Mouse (Mus musculus): ENCODE results near the gene Sh2d4b.

Sh2d4b gene

GRCm38 (mm10) chr14:40906770-40907169 lies 13.7 kb upstream of the Sh2d4b start:
- DNase-seq (ENCODE audit: low spot score) = peak; percentile 36

DNA sequence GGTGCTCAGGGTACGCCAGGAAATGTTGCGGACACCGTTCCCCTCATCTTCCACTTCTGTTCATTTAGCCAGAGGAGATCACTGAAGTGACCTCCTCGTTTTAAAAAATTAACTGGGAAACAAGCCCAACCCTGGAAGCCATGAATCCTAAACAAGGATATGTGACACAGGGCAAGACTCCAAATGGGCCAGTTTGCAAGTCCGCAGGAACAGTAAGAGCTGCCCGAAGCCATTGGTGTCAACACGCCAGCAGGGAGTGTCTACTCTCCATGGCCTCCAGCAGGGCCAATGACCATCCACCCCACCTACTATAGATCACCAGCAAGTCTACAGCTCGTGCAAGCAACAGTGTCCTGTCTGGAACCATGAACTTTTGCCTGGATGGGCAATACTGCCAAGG lies 12.7 kb upstream of the Sh2d4b start:
- DNase-seq (ENCODE audit: low spot score) = peak; percentile 40

- no peak for DNase-seq (ENCODE audit: low spot score)
These were observed 9.4 kb upstream of the Sh2d4b start for GRCm38 (mm10) chr14:40902307-40903055.

GRCm38 (mm10) chr14:40900267-40900666 lies 7.2 kb upstream of the Sh2d4b start:
- DNase-seq (ENCODE audit: low spot score) = no peak

- DNase-seq (ENCODE audit: low spot score) = no peak
These were observed 4.8 kb upstream of the Sh2d4b start for GRCm38 (mm10) chr14:40897916-40898315.

DNA sequence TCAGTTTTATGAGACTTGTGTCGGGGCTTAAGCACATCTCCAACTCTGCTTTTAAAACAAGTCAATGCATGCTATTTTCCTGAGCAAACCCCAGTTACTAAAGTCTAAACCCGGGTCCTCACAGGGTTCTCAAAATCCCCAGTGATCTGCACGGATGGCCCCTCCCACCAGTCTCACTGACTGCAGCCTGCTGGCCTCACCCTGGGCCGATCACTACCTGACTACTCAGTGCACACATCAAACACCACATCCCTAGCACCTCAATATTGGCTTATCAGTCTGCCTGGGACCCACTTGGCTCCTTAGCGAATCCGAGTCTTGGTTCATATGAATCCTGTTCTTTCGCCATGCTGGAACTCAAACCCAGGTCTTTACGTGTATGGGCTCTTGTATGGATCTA lies 2.6 kb upstream of the Sh2d4b start:
- no peak for DNase-seq (ENCODE audit: low spot score)

- peak; percentile 74 for DNase-seq (ENCODE audit: low spot score)
These were observed 1.6 kb upstream of the Sh2d4b start for GRCm38 (mm10) chr14:40894576-40895247.

- no peak for DNase-seq (ENCODE audit: low spot score)
These were observed 818 bp upstream of the Sh2d4b start for GRCm38 (mm10) chr14:40893884-40894283.

- no peak for DNase-seq (ENCODE audit: low spot score)
These were observed 690 bp downstream of the Sh2d4b start for GRCm38 (mm10) chr14:40892326-40892825.

DNA sequence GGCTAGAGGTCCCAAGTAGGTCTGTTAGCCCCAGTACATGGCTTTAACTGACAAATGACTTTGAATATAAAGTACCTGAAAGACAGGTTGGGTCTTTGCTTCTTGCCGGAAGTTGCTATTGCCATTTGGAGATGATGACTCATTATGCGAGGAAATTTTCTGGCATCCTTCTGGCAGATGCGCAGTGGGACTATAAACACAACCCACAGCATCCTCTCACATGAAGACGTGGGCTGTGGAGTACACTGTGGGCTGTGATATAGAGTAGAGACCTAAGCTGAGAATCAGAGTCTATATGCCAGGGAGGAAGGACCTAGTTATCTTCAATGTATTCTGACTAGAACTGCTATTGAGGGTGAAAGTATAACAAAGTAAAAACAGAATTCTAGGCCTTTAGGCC lies 1.6 kb downstream of the Sh2d4b start:
- no peak for DNase-seq (ENCODE audit: low spot score)

DNA sequence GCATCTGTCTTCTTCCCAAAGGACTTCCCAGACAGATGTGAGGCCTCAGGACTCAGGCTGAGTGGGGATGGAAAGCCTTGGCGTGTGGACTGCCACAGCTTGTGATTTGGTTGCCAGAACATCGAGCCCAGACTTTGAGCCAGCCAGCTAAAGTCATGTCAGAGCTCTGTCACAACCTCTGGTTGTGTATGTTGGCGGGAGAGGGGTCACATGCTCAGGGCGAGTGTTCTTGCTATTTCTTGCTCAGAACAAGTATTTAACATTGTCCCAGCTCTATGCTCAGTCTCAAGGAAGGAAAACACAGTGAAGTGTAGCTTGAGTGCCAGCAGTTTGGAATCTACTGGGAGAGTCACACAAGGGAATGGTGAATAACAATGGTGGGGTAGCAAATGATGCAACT lies 3.4 kb downstream of the Sh2d4b start:
- no peak for DNase-seq (ENCODE audit: low spot score)

GRCm38 (mm10) chr14:40889181-40889580 lies 3.9 kb downstream of the Sh2d4b start:
- no peak for DNase-seq (ENCODE audit: low spot score)

DNA sequence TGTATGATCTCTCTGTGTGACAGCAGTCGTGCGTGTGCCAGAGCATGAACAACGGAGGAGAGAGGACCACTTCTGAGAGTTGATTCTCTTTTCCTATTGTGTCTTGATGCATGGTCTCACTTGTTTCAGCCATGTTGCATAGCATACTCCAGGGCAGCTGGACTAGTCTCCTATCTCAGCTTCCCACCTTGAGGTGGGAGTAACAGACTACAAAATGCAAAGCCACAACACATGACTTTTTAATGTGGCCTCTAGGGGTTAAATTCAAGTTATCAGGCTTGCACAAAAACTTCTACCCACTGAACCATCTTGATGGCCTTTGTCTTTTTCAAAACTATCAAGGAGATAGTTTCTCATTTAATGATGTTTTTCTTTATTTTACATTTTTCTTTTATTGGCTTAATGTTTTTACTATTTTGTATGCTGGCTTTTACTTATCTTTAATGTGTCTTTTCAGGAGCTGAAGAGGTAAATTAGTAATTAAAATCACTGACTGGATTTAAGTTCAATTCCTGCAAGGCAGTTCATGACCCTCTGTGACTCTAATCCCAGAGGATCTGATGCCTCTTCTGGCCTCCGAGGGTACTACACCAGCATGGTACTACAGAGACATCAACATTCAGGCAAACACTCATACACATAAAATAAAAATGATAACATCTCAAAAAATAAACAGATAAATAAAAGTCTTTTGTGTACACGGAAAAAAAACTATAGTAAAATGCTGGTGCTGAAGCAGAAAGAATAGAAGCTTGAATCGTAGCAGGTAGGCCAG lies 6.5 kb downstream of the Sh2d4b start:
- no peak for DNase-seq (ENCODE audit: low spot score)

DNA sequence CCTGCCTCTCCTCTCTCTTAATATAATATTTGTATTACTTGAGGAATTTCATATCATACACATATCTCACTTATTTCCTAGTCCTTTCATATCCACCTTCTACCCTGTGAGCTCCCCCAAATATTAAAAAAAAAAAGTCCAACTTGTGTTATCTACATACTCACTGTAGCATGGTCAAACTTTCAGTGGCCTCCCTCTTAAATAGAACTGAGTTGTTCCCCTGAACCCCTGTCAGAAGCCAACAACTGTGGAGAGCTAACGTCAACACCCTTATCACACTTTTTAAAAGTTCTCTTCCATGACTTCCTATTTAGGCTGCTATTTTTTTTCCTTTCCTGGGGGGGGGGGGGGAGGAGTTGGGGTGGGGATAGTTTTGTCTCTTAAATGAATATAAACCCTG lies 7.3 kb downstream of the Sh2d4b start:
- no peak for DNase-seq (ENCODE audit: low spot score)

- no peak for DNase-seq (ENCODE audit: low spot score)
These were observed 7.8 kb downstream of the Sh2d4b start for GRCm38 (mm10) chr14:40885225-40885624.

- DNase-seq (ENCODE audit: low spot score) = no peak
These were observed 18.5 kb downstream of the Sh2d4b start for GRCm38 (mm10) chr14:40874565-40874964.

GRCm38 (mm10) chr14:40873961-40874360 lies 19.1 kb downstream of the Sh2d4b start:
- no peak for DNase-seq (ENCODE audit: low spot score)

- DNase-seq (ENCODE audit: low spot score) = peak; percentile 19
These were observed 22.5 kb downstream of the Sh2d4b start for GRCm38 (mm10) chr14:40870598-40870997.

DNA sequence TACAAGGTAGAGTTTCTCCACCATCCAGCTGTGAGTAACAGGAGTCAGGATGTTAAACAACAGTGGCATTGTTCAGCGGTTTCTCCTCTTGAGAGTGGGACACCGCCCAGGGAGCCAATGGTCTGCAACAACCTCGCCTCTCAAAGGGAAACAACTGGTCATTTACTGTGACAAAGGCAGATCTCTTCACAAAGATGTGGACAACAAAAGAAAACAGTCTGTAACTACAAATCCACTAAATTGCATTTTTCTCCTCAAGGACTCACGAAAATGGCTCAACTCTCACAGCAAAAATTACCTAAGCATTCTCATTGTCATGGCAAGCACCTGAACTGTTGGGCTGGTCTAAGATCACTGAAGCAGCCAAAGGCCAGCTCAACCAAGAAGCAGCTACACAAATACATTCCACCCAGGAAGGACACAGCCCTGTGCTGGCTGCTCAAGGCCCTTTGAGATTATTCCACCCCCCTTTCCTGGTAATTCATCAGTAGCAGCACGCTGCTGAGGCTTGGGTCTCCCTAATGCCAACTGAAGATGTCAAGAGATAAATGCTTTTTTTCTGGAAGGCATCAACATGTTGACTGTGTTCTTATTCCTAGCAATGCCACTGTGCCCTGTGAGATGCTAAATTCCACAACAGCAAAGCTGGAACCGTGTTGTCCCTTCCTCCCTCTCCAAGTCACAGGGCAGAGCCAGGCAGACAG lies 28.1 kb downstream of the Sh2d4b start:
- no peak for DNase-seq (ENCODE audit: low spot score)

- DNase-seq (ENCODE audit: low spot score) = no peak
These were observed 29.4 kb downstream of the Sh2d4b start for GRCm38 (mm10) chr14:40863659-40864058.

- DNase-seq (ENCODE audit: low spot score) = no peak
These were observed 30.0 kb downstream of the Sh2d4b start for GRCm38 (mm10) chr14:40863022-40863421.

DNA sequence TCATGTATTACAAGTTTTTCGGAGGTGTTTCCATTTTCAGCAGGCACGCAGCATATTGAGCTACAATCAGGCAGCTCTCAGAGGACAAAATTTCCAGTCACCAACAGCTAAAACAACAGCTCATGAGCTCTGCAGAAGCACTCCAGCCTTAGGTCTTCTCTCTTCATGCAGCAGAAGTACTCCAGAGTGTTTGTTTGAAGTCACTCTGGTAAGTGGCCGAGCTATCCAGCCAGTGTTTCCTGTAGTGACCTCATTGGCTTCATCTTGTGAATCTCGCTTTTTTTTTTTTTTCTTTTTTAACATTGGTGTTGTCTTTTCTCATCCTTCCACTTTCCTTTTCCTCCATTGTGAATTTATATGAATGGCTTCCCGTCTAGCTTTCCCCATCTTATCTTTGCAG lies 40.1 kb downstream of the Sh2d4b start:
- DNase-seq (ENCODE audit: low spot score) = no peak
